Comparison of ENCODE assay signal across 23 mouse cellular contexts in genomic region chr4:97821556-97822251, GRCm38 (mm10). TPM values are rescaled to one million over a fixed set of nuclear protein-coding genes. Genes with fewer than 3 reads are reported as not detected.
"Had no signal": no experiment of that assay in that cellular context is flagged by ENCODE, and none has a peak within 500 bp of the region (broad histone marks: within the 10 kb centered on the region; RNA-seq: fewer than 3 reads in every experiment).

No protein-coding gene starts in this region.

- H3K4me1 ChIP-seq: liver, embryonic 15.5 days had no signal

- ATAC-seq: midbrain, embryonic 16.5 days had no signal

- DNase-seq: kidney, postnatal 10 days; layer of hippocampus, postnatal 36 days; lung, adult 2 months; lung, postnatal 14 days; lung, postnatal 4 days; retina, postnatal 1 day; right cerebral cortex, postnatal 25 days; spleen, adult 18-20 months; thymus, postnatal 25 days had no signal

- H3K4me3 ChIP-seq: kidney, embryonic 15.5 days; left cerebral cortex, adult 2 months; limb, embryonic 12.5 days; limb, embryonic 15.5 days; liver, embryonic 15.5 days; midbrain, embryonic 12.5 days; myocyte; neural tube, embryonic 13.5 days; stomach, embryonic 15.5 days had no signal

- H3K36me3 ChIP-seq: kidney, embryonic 15.5 days; limb, embryonic 12.5 days; limb, embryonic 15.5 days; liver, embryonic 15.5 days; midbrain, embryonic 12.5 days; neural tube, embryonic 13.5 days; stomach, embryonic 15.5 days had no signal

- H3K4me2 ChIP-seq: kidney, embryonic 15.5 days; limb, embryonic 12.5 days; limb, embryonic 15.5 days; liver, embryonic 11.5 days; liver, embryonic 15.5 days; midbrain, embryonic 12.5 days; neural tube, embryonic 13.5 days; stomach, embryonic 15.5 days had no signal

- H3K9ac ChIP-seq: kidney, embryonic 15.5 days; limb, embryonic 12.5 days; limb, embryonic 15.5 days; liver, embryonic 15.5 days; midbrain, embryonic 12.5 days; neural tube, embryonic 13.5 days; stomach, embryonic 15.5 days had no signal

- H3K27ac ChIP-seq: kidney, embryonic 15.5 days; left cerebral cortex, adult 2 months; limb, embryonic 12.5 days; limb, embryonic 15.5 days; liver, embryonic 15.5 days; midbrain, embryonic 12.5 days; neural tube, embryonic 13.5 days; stomach, embryonic 15.5 days had no signal

- H3K9me3 ChIP-seq: kidney, embryonic 15.5 days; limb, embryonic 12.5 days; limb, embryonic 15.5 days; liver, embryonic 15.5 days; midbrain, embryonic 12.5 days; neural tube, embryonic 13.5 days; stomach, embryonic 15.5 days had no signal

- H3K27me3 ChIP-seq: kidney, embryonic 15.5 days; limb, embryonic 12.5 days; limb, embryonic 15.5 days; liver, embryonic 15.5 days; neural tube, embryonic 13.5 days; stomach, embryonic 15.5 days had no signal

RNA-seq across cellular contexts. Expression of gene E130114P18Rik, which starts 43.8 kb away (rescaled TPM):
- total RNA-seq: megakaryocyte, adult 5-6 weeks; monocyte, adult 5-6 weeks; neutrophil, adult 5-6 weeks had no signal
- polyA plus RNA-seq: myocyte had no signal
